Mouse (Mus musculus): Measurements from ENCODE around the gene Maml2. TPM values are rescaled to one million over a fixed set of nuclear protein-coding genes. Genes with fewer than 3 reads are reported as not detected.
"Not testable (repeated sequence)": the region's sequence is repeated elsewhere in the genome, so short reads cannot be mapped to it uniquely, and the experiment has no call there.

Gene Maml2
- polyA plus RNA-seq, 1 experiment from 2014 or later, result 10.3 TPM

- ATAC-seq (ENCODE audit: low FRiP score) (no peak), DNase-seq (ENCODE audit: low spot score, missing footprints) (no peak)
- Histone ChIP-seq H3K4me3 (ENCODE audit: low read depth, low read length) (no peak overlapping the region), H3K27me3 (ENCODE audit: control insufficient read depth, insufficient read depth, low read length) (no peaks in the 10 kb centered on the region), H3K4me1 (ENCODE audit: control insufficient read depth, insufficient read depth, low read length) (no peaks in the 10 kb centered on the region), H3K27ac (ENCODE audit: low read depth, low read length) (no peak overlapping the region), H3K4me2 (no peak overlapping the region), H3K9ac (ENCODE audit: low read length) (no peak overlapping the region), H3K36me3 (ENCODE audit: control insufficient read depth, insufficient read depth, low read length) (peaks cover 5% of the 10 kb centered on the region; the same call in 1 of the 2 replicates), H3K9me3 (ENCODE audit: control insufficient read depth, low read length) (no peaks in the 10 kb centered on the region)
- 53% methylated on average over 3 of the region's 3 CpGs for WGBS
Observed at GRCm38 (mm10) chr9:13707066-13707555, 409.4 kb downstream of the Maml2 start.

- 91% methylated on average over 5 of the region's 5 CpGs for WGBS
- no peaks in the 10 kb centered on the region for H3K9me3 ChIP-seq (ENCODE audit: control insufficient read depth, low read length)
- DNase-seq (ENCODE audit: low spot score, missing footprints) (no peak), ATAC-seq (ENCODE audit: low FRiP score) (no peak)
- H3K4me3 ChIP-seq (ENCODE audit: low read depth, low read length), result no peak overlapping the region
- H3K9ac ChIP-seq (ENCODE audit: low read length), result no peak overlapping the region
- H3K27ac ChIP-seq (ENCODE audit: low read depth, low read length), result no peak overlapping the region
- H3K4me1 ChIP-seq (ENCODE audit: control insufficient read depth, insufficient read depth, low read length), result no peaks in the 10 kb centered on the region
- no peak overlapping the region for H3K4me2 ChIP-seq
- H3K27me3 ChIP-seq (ENCODE audit: control insufficient read depth, insufficient read depth, low read length), result no peaks in the 10 kb centered on the region
- H3K36me3 ChIP-seq (ENCODE audit: control insufficient read depth, insufficient read depth, low read length), result peaks cover 5% of the 10 kb centered on the region; the same call in 1 of the 2 replicates
Observed at GRCm38 (mm10) chr9:13709436-13709835, 411.7 kb downstream of the Maml2 start.

- H3K9ac ChIP-seq (ENCODE audit: low read length); H3K9me3 ChIP-seq (ENCODE audit: control insufficient read depth, low read length); H3K4me1 ChIP-seq (ENCODE audit: control insufficient read depth, insufficient read depth, low read length); H3K36me3 ChIP-seq (ENCODE audit: control insufficient read depth, insufficient read depth, low read length); H3K27me3 ChIP-seq (ENCODE audit: control insufficient read depth, insufficient read depth, low read length); DNase-seq (ENCODE audit: low spot score, missing footprints); H3K27ac ChIP-seq (ENCODE audit: low read depth, low read length); H3K4me3 ChIP-seq (ENCODE audit: low read depth, low read length); H3K4me2 ChIP-seq: not testable (repeated sequence)
- ATAC-seq (ENCODE audit: low FRiP score), result peak; percentile 59; the same call in 1 of the 2 replicates
- WGBS, result 78% methylated on average over 2 of the region's 2 CpGs
Observed at GRCm38 (mm10) chr9:13715891-13716290, 418.1 kb downstream of the Maml2 start.

- Histone ChIP-seq H3K4me2 (no peak overlapping the region), H3K27ac (ENCODE audit: low read depth, low read length) (no peak overlapping the region), H3K9me3 (ENCODE audit: control insufficient read depth, low read length) (no peaks in the 10 kb centered on the region), H3K4me3 (ENCODE audit: low read depth, low read length) (no peak overlapping the region), H3K4me1 (ENCODE audit: control insufficient read depth, insufficient read depth, low read length) (no peaks in the 10 kb centered on the region), H3K27me3 (ENCODE audit: control insufficient read depth, insufficient read depth, low read length) (no peaks in the 10 kb centered on the region), H3K36me3 (ENCODE audit: control insufficient read depth, insufficient read depth, low read length) (no peaks in the 10 kb centered on the region), H3K9ac (ENCODE audit: low read length) (no peak overlapping the region)
- 31% methylated on average over 8 of the region's 8 CpGs for WGBS
- DNase-seq (ENCODE audit: low spot score, missing footprints) (peak; percentile 96), ATAC-seq (ENCODE audit: low FRiP score) (peak; percentile 79)
Observed at GRCm38 (mm10) chr9:13716316-13717099, 418.8 kb downstream of the Maml2 start.

DNA sequence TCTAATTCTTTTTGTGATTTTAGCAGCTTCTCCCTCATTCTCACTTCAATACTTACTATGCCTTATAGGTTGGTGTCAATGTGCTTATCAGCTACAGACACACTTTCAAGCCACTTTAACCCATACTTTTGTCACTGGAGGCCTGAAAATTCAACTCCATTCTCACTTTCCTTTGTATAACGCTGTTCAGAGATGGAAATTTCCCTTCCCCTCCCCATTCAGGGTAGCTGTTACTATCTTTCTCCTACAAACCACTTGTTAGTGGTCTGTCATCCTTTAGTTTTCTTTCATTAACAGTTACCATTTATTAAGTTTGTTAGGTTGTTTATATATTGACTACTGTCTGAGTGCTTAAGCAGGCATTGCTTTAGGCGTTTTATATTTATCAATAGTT, 450.6 kb downstream of the Maml2 start, which contains the start of gene Mtmr2:
Gene Mtmr2 (plus strand): TSS at position 7 of the 394 bp plus-strand sequence.
- Histone ChIP-seq H3K27ac (ENCODE audit: low read depth, low read length) (peak within 1 kb of the TSS; percentile 80), H3K4me1 (ENCODE audit: control insufficient read depth, insufficient read depth, low read length) (peaks cover 9% of the 10 kb centered on the region; the same call in 1 of the 2 replicates), H3K4me2 (peak within 1 kb of the TSS; percentile 70), H3K4me3 (ENCODE audit: low read depth, low read length) (peak within 1 kb of the TSS; percentile 98), H3K9ac (ENCODE audit: low read length) (peak within 1 kb of the TSS; percentile 99), H3K9me3 (ENCODE audit: control insufficient read depth, low read length) (no peaks in the 10 kb centered on the region), H3K36me3 (ENCODE audit: control insufficient read depth, insufficient read depth, low read length) (no peaks in the 10 kb centered on the region), H3K27me3 (ENCODE audit: control insufficient read depth, insufficient read depth, low read length) (no peaks in the 10 kb centered on the region)
- DNase-seq (ENCODE audit: low spot score, missing footprints), result peak; percentile 85
- 51% methylated on average over 2 of the region's 2 CpGs for WGBS
- no peak for ATAC-seq (ENCODE audit: low FRiP score)

- ATAC-seq (ENCODE audit: low FRiP score) (peak; percentile 100), DNase-seq (ENCODE audit: low spot score, missing footprints) (peak; percentile 100)
- WGBS, result 2% methylated on average over 60 of the region's 60 CpGs
Observed at GRCm38 (mm10) chr9:13748798-13749674, 451.3 kb downstream of the Maml2 start.

GRCm38 (mm10) chr9:13749675-13749998, 451.9 kb downstream of the Maml2 start:
- Histone ChIP-seq H3K27ac (ENCODE audit: low read depth, low read length) (peak overlapping the region; percentile 80), H3K36me3 (ENCODE audit: control insufficient read depth, insufficient read depth, low read length) (no peaks in the 10 kb centered on the region), H3K27me3 (ENCODE audit: control insufficient read depth, insufficient read depth, low read length) (no peaks in the 10 kb centered on the region), H3K4me2 (peak overlapping the region; percentile 70), H3K9me3 (ENCODE audit: control insufficient read depth, low read length) (no peaks in the 10 kb centered on the region), H3K9ac (ENCODE audit: low read length) (peak overlapping the region; percentile 99), H3K4me3 (ENCODE audit: low read depth, low read length) (peak overlapping the region; percentile 98), H3K4me1 (ENCODE audit: control insufficient read depth, insufficient read depth, low read length) (peaks cover 9% of the 10 kb centered on the region; the same call in 1 of the 2 replicates)
- ATAC-seq (ENCODE audit: low FRiP score) (no peak), DNase-seq (ENCODE audit: low spot score, missing footprints) (peak; percentile 95)
- 3% methylated on average over 7 of the region's 7 CpGs for WGBS

More at GRCm38 (mm10) chr9:13748798-13749674, 451.3 kb downstream of the Maml2 start:
- Histone ChIP-seq H3K36me3 (ENCODE audit: control insufficient read depth, insufficient read depth, low read length) (no peaks in the 10 kb centered on the region), H3K9me3 (ENCODE audit: control insufficient read depth, low read length) (no peaks in the 10 kb centered on the region), H3K4me3 (ENCODE audit: low read depth, low read length) (peak overlapping the region; percentile 98), H3K4me2 (peak overlapping the region; percentile 70), H3K27me3 (ENCODE audit: control insufficient read depth, insufficient read depth, low read length) (no peaks in the 10 kb centered on the region), H3K27ac (ENCODE audit: low read depth, low read length) (peak overlapping the region; percentile 80), H3K4me1 (ENCODE audit: control insufficient read depth, insufficient read depth, low read length) (peaks cover 9% of the 10 kb centered on the region; the same call in 1 of the 2 replicates), H3K9ac (ENCODE audit: low read length) (peak overlapping the region; percentile 99)

DNA sequence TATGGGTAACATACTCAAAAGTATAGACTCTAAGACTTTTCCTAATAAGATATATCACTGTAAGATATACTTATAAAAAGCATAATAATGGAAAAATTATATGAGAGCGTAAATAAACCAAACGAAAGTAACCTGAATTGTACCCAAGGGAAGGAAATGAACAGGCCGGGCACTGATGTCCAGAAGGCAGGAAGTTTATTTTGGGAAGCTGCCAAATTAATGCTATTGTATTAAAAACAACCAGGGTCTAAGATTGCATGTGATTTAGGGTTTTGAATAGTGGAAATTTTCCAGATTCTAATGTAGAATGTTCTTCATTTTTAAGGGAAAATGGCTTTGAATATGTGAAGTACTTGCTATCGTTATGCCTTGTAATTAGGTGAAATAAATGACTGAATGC, 454.8 kb downstream of the Maml2 start:
- H3K9me3 ChIP-seq (ENCODE audit: control insufficient read depth, low read length), result no peaks in the 10 kb centered on the region
- H3K4me3 ChIP-seq (ENCODE audit: low read depth, low read length), result no peak overlapping the region
- DNase-seq (ENCODE audit: low spot score, missing footprints) (no peak), ATAC-seq (ENCODE audit: low FRiP score) (no peak)
- H3K4me2 ChIP-seq, result no peak overlapping the region
- peaks cover 9% of the 10 kb centered on the region; the same call in 1 of the 2 replicates for H3K4me1 ChIP-seq (ENCODE audit: control insufficient read depth, insufficient read depth, low read length)
- no peaks in the 10 kb centered on the region for H3K27me3 ChIP-seq (ENCODE audit: control insufficient read depth, insufficient read depth, low read length)
- no peak overlapping the region for H3K27ac ChIP-seq (ENCODE audit: low read depth, low read length)
- no peak overlapping the region for H3K9ac ChIP-seq (ENCODE audit: low read length)
- WGBS, result 93% methylated on average over 4 of the region's 4 CpGs
- no peaks in the 10 kb centered on the region for H3K36me3 ChIP-seq (ENCODE audit: control insufficient read depth, insufficient read depth, low read length)

Measured in midbrain, embryonic 11.5 days (tissue).